Mouse (Mus musculus) olfactory bulb, adult 2 months (tissue): ENCODE data around the gene Abce1. TPM values are rescaled to one million over a fixed set of nuclear protein-coding genes. Genes with fewer than 3 reads are reported as not detected.

Source experiments
- H3K27ac ChIP-seq: fragments of 200-500 bp; 2 replicates; pipeline ENCODE4 v1.5.1; 2012; ENCODE audit warnings: low read depth, low read length; ENCODE audit not compliant: insufficient read depth
- H3K4me1 ChIP-seq: fragments of 200-500 bp; 2 replicates; pipeline ENCODE4 v1.6.1; 2012; ENCODE audit warnings: low read length; ENCODE audit not compliant: control insufficient read depth, insufficient read depth
- H3K4me3 ChIP-seq: fragments of 200-500 bp; 2 replicates; pipeline ENCODE4 v1.5.1; 2012; ENCODE audit warnings: mild to moderate bottlenecking, low read depth, low read length, moderate library complexity; ENCODE audit not compliant: insufficient read depth
- CTCF ChIP-seq: fragments of 200-500 bp; IDR thresholded peaks from 2 replicates; pipeline ENCODE4 v1.5.1; 2012; ENCODE audit warnings: low read depth, mild to moderate bottlenecking, low read length, moderate library complexity; ENCODE audit not compliant: insufficient read depth
- POLR2A ChIP-seq: fragments of 200-500 bp; IDR thresholded peaks from 2 replicates; pipeline ENCODE4 v1.6.1; 2012; ENCODE audit warnings: mild to moderate bottlenecking, low read depth, low read length, moderate library complexity; ENCODE audit not compliant: insufficient read depth
- WGBS: fragments of 180-500 bp; shearing (Covaris S2); methylation state at CpG from one replicate; pipeline ENCODE4 v1.1.7; 2018; 5-methylcytosine and 5-hydroxymethylcytosine counted together
- polyA plus RNA-seq: library from polyadenylated mRNA; stranded (reverse); fragments of >200 nt; gene quantifications from 2 replicates; pipeline ENCODE4 v1.2.4, GENCODE M21; 2012; ENCODE audit warnings: low replicate concordance; ENCODE audit not compliant: missing spikeins, insufficient read depth, insufficient read length

Gene Abce1
- polyA plus RNA-seq, 1 experiment = not detected

- Histone ChIP-seq H3K4me3 (no peak overlapping the region), H3K4me1 (no peaks in the 10 kb centered on the region), H3K27ac (no peak overlapping the region)
- 72% methylated on average over 1 of the region's 1 CpGs for WGBS
- TF ChIP-seq POLR2A (no peak), CTCF (no peak)
These were observed 75.4 kb downstream of the Abce1 start for GRCm38 (mm10) chr8:79636151-79636550.

GRCm38 (mm10) chr8:79635491-79635890 lies 76.0 kb downstream of the Abce1 start:
- H3K4me3 ChIP-seq = no peak overlapping the region
- no peak overlapping the region for H3K27ac ChIP-seq
- TF ChIP-seq POLR2A (no peak), CTCF (no peak)
- H3K4me1 ChIP-seq = no peaks in the 10 kb centered on the region
- WGBS = 97% methylated on average over 1 of the region's 1 CpGs

Other genes starting within 250 kb of the Abce1 start
- gene Otud4, start 72.1 kb downstream of the Abce1 start, polyA plus RNA-seq = not detected in 2 replicates
- not detected in 2 replicates for gene Anapc10, start 80 bp upstream of the Abce1 start, polyA plus RNA-seq